9 mouse cellular contexts compared by ENCODE assay signal in genomic region chr16:44332861-44333284, GRCm38 (mm10). TPM values are rescaled to one million over a fixed set of nuclear protein-coding genes. Genes with fewer than 3 reads are reported as not detected.
A peak's percentile ranks its signal among the peaks of the same experiment; 100 is the strongest.
DNase-seq lines count a peak whose midpoint lies in the region; ATAC-seq lines count a peak whose summit lies in the region.
"Had no signal": no experiment of that assay in that cellular context is flagged by ENCODE, and none has a peak within 500 bp of the region (broad histone marks: within the 10 kb centered on the region; RNA-seq: fewer than 3 reads in every experiment).

Gene Sidt1, minus strand, starts transcription at chr16:44333196.

- H3K4me3 ChIP-seq in kidney, embryonic 14.5 days (ENCODE audit: low read length), result peak within 1 kb of the TSS; percentile 63
- peak within 1 kb of the TSS; percentile 55 for H3K4me3 ChIP-seq in lung, embryonic 15.5 days
- H3K4me3 ChIP-seq: myocyte had no signal

- peak within 1 kb of the TSS; percentile 99 for H3K4me2 ChIP-seq in kidney, embryonic 14.5 days (replicated peaks; ENCODE audit: low read depth, low read length)
- peak within 1 kb of the TSS; percentile 99 for H3K4me2 ChIP-seq in lung, embryonic 15.5 days

- no peaks in the 10 kb centered on the region for H3K4me1 ChIP-seq in kidney, embryonic 14.5 days (ENCODE audit: control insufficient read depth, insufficient read depth, low read length)
- H3K4me1 ChIP-seq in lung, embryonic 15.5 days, result peaks cover 10% of the 10 kb centered on the region

- H3K27me3 ChIP-seq in kidney, embryonic 14.5 days (ENCODE audit: control insufficient read depth, insufficient read depth, low read length), result peaks cover 16% of the 10 kb centered on the region
- H3K27me3 ChIP-seq in lung, embryonic 15.5 days, result peaks cover 26% of the 10 kb centered on the region

- H3K27ac ChIP-seq in kidney, embryonic 14.5 days (ENCODE audit: low read depth, low read length), result no peak within 1 kb of the TSS
- no peak within 1 kb of the TSS for H3K27ac ChIP-seq in lung, embryonic 15.5 days

- ATAC-seq in kidney, embryonic 14.5 days (ENCODE audit: low FRiP score, low TSS enrichment), result no peak
- 0 out of 2 replicates have a peak, but pooled peaks have one; percentile 49 for ATAC-seq in lung, embryonic 15.5 days (ENCODE audit: borderline replicate concordance, extremely low read depth, low FRiP score, low TSS enrichment)

- DNase-seq in kidney, adult 11 months, result no peak
- DNase-seq in cerebellum, adult 18-20 months, result peak; percentile 77
- DNase-seq in frontal cortex, adult 2 months (ENCODE audit: extremely low spot score in 1 of 2, low spot score in 1 of 2), result peak in 1 of 2 experiments; percentile 60
- DNase-seq in layer of hippocampus, adult 8-10 months (ENCODE audit: low spot score in 2 of 2), result peak in 1 of 2 experiments; percentile 44
- DNase-seq in right cerebral cortex, adult 18-20 months, result peak; percentile 56
- DNase-seq in ovary, postnatal 36 days (ENCODE audit: low spot score), result no peak

- no peaks in the 10 kb centered on the region for H3K9me3 ChIP-seq in kidney, embryonic 14.5 days (ENCODE audit: control insufficient read depth, low read length)
- no peaks in the 10 kb centered on the region for H3K9me3 ChIP-seq in lung, embryonic 15.5 days

- WGBS in kidney, embryonic 14.5 days, result 4% methylated on average over 15 of the region's 15 CpGs
- WGBS in lung, embryonic 15.5 days, result 3% methylated on average over 15 of the region's 15 CpGs

- peak within 1 kb of the TSS; percentile 55 for H3K9ac ChIP-seq in kidney, embryonic 14.5 days (ENCODE audit: low read depth, low read length)
- peak within 1 kb of the TSS; percentile 28 for H3K9ac ChIP-seq in lung, embryonic 15.5 days

- H3K36me3 ChIP-seq in kidney, embryonic 14.5 days (ENCODE audit: control insufficient read depth, insufficient read depth, low read length), result no peaks in the 10 kb centered on the region
- H3K36me3 ChIP-seq in lung, embryonic 15.5 days, result no peaks in the 10 kb centered on the region

RNA-seq across cellular contexts. Expression of gene Sidt1, which starts in this region (rescaled TPM):
- 0.57 and 0.89 TPM in 2 replicates for polyA plus RNA-seq in kidney, embryonic 14.5 days (2014; fragmentation: Nextera tagmentation; extraction: Ambion mirVana)
- 44.3 and 50.7 TPM in 2 replicates for polyA plus RNA-seq in frontal cortex, adult 2 months (2012; rRNA removed)
- 10 to 100 TPM; 32.8 to 43.9 (median 39.7) TPM for total RNA-seq in layer of hippocampus, adult 8-10 months (2022)
- polyA plus RNA-seq in lung, embryonic 15.5 days (2015; fragmentation: Nextera tagmentation; extraction: Ambion mirVana), result 0.20 and 0.33 TPM in 2 replicates
- polyA plus RNA-seq: myocyte had no signal

Comparison
In these comparisons a context has a peak if more than half of its experiments do, and no peak if none do; other contexts are left out.
1. RNA of gene Sidt1 (polyA plus RNA-seq): 44.3 to 50.7 TPM in frontal cortex, adult 2 months; 0.57 to 0.89 TPM in kidney, embryonic 14.5 days and 0.20 to 0.33 TPM in lung, embryonic 15.5 days; every median in the first group is over 10 times any median in the second.
2. Peak in ATAC-seq, H3K4me3 ChIP-seq, H3K9ac ChIP-seq and H3K4me2 ChIP-seq in lung, embryonic 15.5 days; RNA of the gene not detected or under 1 TPM.
3. DNase-seq: peak in cerebellum, adult 18-20 months (2 of 2) and right cerebral cortex, adult 18-20 months (single experiment); none in kidney, adult 11 months (single experiment) and ovary, postnatal 36 days (single experiment).